Mouse (Mus musculus): ENCODE data around the gene Arsj.

Gene Arsj

GRCm38 (mm10) chr3:126402836-126403235, 39.4 kb downstream of the Arsj start:
- DNase-seq (ENCODE audit: low spot score): peak; percentile 69

DNA sequence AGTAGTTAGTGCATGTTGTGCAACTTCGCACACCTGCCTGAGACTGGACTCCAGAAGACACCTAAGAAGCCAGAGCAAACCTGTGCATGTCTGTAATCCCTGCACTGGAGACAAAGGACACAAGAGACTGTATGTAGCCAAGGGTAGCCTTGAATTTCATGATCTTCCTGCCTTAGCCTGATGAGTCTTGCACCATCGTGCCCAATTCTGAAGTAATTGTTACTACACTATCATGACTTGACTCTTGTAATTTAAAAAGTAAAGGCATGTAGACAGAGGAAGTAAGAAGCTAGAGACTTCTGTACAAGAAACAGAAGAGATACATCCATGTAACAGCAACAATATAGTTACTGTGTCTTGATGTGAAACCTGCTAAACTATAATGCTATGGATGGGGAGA, 40.7 kb downstream of the Arsj start:
- no peak for DNase-seq (ENCODE audit: low spot score)

DNA sequence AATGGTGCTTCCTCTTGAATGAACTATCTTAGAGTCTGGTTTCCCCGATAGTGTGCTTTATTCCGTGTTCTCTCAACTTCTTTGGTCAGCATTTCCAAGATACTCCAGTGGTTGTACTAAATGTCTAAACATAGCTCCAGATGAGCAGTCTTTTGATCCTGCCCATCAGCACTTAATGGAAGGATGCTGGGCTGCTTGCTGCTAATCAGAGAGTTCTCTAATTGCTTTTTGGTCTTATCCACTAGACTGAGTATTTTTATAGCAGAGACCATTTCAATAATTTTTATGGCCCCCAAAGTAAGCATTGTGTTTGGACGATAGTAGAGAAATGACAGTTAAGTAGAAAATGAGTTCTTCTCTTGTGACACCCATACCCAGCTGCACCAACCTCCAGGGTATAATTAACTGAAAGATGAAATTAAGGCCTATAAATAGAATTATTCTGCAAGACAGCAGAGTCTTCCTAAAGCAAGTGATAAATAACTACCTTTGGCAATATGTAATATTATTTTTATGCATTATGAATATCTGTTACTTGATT, 67.1 kb downstream of the Arsj start:
- DNase-seq (ENCODE audit: low spot score): no peak

DNA sequence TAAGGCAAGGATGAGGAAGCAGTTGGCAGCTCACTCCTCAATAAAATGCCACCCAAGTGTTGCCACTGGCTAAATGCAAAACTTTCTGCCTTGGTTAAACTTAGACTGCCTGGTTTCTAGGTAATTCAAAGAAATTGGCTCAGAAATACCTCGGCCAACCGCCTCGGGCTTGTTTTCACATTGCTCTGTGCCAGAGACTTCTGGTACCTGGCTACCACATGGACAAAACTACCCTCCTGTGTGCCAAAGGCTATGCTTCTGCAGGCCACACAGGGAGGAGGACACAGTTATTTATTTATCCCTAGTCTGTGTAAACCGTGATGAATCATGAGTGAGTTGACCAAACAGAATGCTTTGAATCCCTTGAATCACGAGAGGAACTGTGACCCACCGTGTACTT, 75.8 kb downstream of the Arsj start:
- DNase-seq (ENCODE audit: low spot score): no peak

GRCm38 (mm10) chr3:126449058-126449457, 85.6 kb downstream of the Arsj start:
- no peak for DNase-seq (ENCODE audit: low spot score)

GRCm38 (mm10) chr3:126449515-126449914, 86.0 kb downstream of the Arsj start:
- DNase-seq (ENCODE audit: low spot score): no peak

DNA sequence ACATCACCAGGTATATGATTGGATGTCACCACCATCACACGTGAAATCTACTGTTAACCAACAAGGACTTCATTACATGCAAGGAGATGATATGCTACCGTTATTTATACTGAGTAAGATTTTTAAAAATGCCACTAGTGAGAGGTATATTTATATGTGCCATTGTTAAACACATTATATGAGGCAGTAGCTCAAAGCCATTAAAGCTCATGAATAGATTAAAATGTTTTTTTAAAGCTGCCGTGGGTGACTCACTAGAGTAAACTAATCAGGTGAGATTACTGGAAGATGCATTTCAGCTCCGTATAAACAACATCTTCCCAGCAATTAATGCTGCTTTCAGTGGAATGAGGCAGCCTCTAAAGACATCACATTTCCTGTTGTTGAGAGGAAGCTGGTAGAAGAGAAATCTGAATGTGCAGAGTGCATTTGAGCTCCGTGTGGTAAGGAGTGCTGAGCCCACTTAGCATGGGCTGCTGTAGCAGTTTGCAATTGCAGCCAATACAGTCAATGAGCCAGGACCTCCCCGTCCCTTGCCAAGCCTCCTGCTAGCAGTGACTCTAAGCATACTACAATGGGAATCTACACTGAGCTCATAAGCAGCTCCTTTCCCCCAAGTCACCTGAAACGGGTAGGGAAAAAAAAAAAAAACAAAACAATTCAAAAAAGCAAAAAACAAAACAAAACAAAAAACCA, 92.5 kb downstream of the Arsj start:
- no peak for DNase-seq (ENCODE audit: low spot score)

GRCm38 (mm10) chr3:126463119-126463815, 99.8 kb downstream of the Arsj start:
- no peak for DNase-seq (ENCODE audit: low spot score)

- no peak for DNase-seq (ENCODE audit: low spot score)
These were observed 100.8 kb downstream of the Arsj start for GRCm38 (mm10) chr3:126464262-126464661.
